Mouse (Mus musculus) spleen, postnatal 36 days (tissue): ENCODE results near the gene Hspb6.

Source experiments
- DNase-seq, 2 experiments: peaks; one replicate each; pipeline ENCODE4 v3.0.0; 2022; ENCODE audit warnings: low spot score in 2 of 2, mixed read lengths in 1 of 2

Hspb6 gene

DNA sequence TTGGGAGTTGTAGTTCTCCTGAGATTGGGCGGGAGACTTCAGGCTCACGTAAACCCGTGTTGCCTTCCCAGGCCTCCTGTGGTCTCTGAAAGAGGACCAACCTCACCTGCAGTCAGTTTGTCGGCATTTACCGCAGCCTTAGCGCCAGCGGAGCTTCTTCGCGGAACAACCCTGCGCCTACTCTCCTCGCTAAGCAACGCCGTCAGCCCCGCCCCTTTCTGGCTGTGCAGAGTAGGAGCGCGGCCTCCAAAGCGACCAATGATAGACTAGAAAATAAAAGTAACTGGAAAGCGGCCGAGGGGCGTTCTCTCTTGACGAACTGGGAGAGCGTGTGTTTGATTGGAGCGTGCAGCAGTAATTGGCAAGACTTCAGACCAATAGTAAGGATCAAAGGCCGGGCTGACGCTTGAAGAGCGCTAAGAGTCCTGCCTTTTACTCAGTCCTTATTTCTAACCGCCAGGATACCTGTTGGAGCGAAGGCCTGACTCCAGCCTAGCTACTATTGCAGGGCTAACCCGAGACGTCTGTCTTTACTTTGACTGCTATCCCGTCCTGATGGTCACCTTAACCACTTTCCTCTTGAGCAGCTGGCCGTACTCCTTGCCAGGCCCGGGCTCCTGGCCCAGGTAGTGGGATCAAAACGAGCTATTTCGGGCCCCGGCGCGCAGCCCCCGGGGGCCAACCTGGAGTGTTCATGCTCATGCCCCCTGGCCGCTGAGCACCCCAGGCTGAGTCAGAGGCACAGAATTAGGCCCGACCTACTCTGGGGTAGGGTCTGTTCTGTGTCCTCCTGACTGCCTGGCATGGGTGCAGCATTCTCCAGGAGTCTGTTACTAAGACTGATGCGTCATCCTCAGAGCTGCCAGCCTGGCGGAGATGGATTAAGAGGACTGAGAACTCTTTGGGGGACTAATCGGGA is at the start of gene Hspb6, which contains the start of gene Proser3:
Gene Hspb6, plus strand, starts transcription at position 77 of the 919 bp plus-strand sequence.
Gene Proser3, minus strand, starts transcription at position 198 of the 919 bp plus-strand sequence.
- DNase-seq, result peak; percentile 95 to 98

DNA sequence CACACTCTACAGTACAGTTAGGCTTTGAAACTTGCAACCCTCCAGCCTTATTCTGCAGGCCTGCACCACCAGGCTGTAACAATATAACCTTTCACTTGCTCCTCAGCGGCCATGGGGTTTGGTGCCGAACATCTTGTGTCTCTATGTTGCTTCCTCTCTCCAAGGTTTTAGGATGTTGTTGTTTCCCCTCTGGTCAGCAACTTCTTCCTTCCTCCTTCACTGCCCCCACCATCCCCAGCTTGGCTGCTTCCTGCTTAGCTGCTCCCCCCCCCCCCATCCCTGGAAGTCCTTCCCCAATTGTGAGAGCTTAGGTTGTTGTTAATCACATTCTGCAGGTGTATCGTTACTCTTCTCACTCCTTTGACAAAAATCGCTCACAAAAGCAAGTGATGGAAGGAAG is 43.9 kb upstream of the Hspb6 start:
- no peak for DNase-seq

- no peak for DNase-seq
Measured at GRCm38 (mm10) chr7:30515003-30515760, 36.8 kb upstream of the Hspb6 start.

- DNase-seq, result no peak
Measured at GRCm38 (mm10) chr7:30518325-30518724, 33.7 kb upstream of the Hspb6 start.

DNA sequence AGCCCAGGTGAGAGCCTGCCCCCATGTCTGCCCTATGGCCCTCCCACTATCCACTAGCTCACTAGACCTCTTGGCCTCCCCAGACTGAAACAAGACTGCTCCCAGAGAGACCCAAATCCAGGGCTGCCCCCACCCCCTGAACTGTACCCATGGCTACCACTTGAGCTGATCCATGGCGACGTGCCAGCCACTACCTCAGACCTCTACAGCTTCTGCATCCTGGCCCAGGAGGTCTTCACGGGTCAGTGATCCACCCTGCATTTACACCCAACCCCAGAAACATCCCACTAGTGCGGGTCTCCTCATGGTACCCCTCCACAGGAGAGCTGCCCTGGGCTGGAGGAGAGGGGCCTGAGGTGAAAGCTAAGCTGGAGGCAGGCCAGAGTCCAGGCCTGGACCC is 31.6 kb upstream of the Hspb6 start:
- no peak for DNase-seq

- no peak for DNase-seq
Measured at GRCm38 (mm10) chr7:30520856-30521255, 31.1 kb upstream of the Hspb6 start.

DNA sequence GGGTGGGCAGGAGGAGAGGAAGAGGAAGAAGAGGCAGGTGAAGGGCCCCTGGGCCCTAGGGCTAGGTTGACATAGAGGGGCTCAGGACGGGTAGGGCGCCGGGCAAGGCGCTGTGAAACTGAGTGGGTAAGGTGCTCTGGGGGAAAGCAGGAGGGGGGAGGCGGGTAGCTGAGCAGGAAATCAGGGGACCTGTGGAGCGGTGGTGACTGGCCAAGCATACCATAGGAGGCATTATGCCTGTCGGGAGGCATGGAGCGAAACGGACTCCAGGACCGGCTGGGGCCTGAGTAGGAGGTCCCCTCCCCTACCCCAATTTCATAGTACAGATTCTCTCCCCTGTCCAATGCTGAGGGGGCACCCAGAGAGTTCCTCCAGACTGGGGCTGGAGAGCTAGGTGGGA is 29.1 kb upstream of the Hspb6 start:
- DNase-seq, result no peak

GRCm38 (mm10) chr7:30524487-30524886 is 27.5 kb upstream of the Hspb6 start:
- DNase-seq, result no peak

- DNase-seq, result no peak
Measured at GRCm38 (mm10) chr7:30525954-30526353, 26.0 kb upstream of the Hspb6 start.

DNA sequence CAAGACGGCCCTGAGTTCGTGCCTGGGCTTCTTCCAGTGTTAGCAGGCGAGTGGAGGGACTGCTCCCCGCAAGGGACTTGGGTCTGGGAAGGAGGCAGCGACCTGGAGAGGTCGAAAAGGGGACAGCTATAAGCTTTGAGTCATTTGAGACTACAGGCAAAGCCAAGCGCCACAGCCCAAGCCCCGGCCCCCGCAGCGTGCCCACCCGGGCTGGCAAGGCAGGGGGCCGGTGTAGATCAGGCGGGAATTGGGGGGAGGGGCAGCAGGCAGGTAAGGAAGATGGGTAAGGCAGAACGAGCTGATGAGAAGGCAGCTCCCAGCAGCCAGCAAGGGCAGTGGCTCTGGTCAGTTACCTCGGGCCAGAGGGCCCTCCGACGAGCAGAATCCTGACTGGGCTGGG is 25.6 kb upstream of the Hspb6 start:
- no peak for DNase-seq

GRCm38 (mm10) chr7:30526981-30527380 is 25.0 kb upstream of the Hspb6 start:
- DNase-seq, result no peak

- no peak for DNase-seq
Measured at GRCm38 (mm10) chr7:30531291-30531815, 20.6 kb upstream of the Hspb6 start.

GRCm38 (mm10) chr7:30532931-30533330 is 19.0 kb upstream of the Hspb6 start:
- DNase-seq, result no peak

- no peak for DNase-seq
Measured at GRCm38 (mm10) chr7:30533941-30534632, 17.9 kb upstream of the Hspb6 start.

- DNase-seq, result peak; percentile 95 to 98
Measured at GRCm38 (mm10) chr7:30534633-30535577, 17.1 kb upstream of the Hspb6 start, which contains the start of gene Arhgap33. Gene Arhgap33, minus strand, starts transcription at chr7:30535060.

GRCm38 (mm10) chr7:30540572-30540971 is 11.4 kb upstream of the Hspb6 start:
- no peak for DNase-seq

GRCm38 (mm10) chr7:30544327-30544726 is 7.7 kb upstream of the Hspb6 start:
- no peak for DNase-seq

DNA sequence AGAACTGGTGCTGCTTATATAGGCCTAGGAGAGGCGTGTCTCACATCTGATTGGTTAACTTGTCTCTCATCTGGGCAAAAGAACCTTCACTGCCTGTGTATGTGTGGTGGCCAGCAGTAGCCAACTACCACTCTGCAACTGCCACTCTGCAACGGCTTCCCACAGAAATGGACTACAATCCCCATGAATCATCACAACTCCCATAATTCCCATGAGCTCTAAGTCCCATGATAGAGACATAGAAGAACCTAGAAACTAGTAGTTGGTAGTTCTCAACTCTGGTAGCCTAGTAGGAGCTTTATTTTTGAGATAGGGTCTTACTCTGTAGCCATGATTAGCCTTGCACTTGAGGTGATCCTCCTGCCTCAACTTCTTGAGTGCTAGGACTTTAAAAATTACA is 2.1 kb upstream of the Hspb6 start:
- DNase-seq, result no peak

GRCm38 (mm10) chr7:30550603-30551002 is 1.4 kb upstream of the Hspb6 start:
- DNase-seq, result no peak

DNA sequence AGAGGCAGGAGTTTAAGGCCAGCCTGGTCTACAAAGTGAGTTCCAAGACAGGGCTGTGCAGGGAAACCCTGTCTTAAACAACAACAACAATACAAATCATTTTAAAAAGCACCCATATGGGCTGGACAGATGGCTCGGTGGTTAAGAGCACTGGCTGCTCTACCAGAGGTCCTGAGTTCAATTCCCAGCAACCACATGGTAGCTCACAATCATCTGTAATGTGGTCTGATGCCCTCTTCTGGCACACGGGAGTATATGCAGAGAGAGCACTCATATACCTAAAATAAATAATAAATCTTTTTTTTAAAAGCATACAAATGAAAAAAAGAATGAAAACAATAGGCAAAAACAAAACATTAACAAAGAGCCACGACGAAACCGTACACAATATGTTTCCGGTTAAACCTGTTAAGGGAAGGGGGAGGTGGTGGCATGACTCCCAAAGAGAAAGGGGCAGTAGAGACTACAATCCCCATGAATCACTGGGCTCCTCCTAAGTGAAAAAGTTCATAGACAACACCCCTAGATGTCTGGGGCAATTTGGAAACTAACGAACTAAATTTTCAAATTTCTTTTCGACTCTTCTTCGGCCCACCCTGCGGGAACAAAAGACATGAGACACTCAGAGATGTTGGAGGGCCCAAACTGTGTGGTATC is 405 bp upstream of the Hspb6 start:
- DNase-seq, result peak; percentile 65 to 71
